Mouse (Mus musculus) G1E (cell line): ENCODE data around the gene Krt28. TPM values are rescaled to one million over a fixed set of nuclear protein-coding genes. Genes with fewer than 3 reads are reported as not detected.

Experiments used
- ATAC-seq: 2 replicates; pipeline ENCODE4 v1.8.0; 2016; ENCODE audit warnings: mild to moderate bottlenecking; ENCODE audit not compliant: insufficient number of reproducible peaks, poor library complexity, low FRiP score, severe bottlenecking; ENCODE audit errors: extremely low read depth
- DNase-seq: peaks from one replicate; pipeline ENCODE4 v3.0.0; 2012; ENCODE audit warnings: low spot score
- H3K27me3 ChIP-seq: 2 replicates; pipeline ENCODE4 v1.6.1; 2012; ENCODE audit warnings: mild to moderate bottlenecking, low read length, inconsistent platforms; ENCODE audit not compliant: insufficient read depth
- H3K36me3 ChIP-seq: replicated peaks from 2 replicates; pipeline ENCODE3; 2012; ENCODE audit warnings: mild to moderate bottlenecking, inconsistent platforms
- H3K4me1 ChIP-seq: 2 replicates; pipeline ENCODE4 v1.6.1; 2012; ENCODE audit warnings: low read depth, low read length, inconsistent platforms, mixed read lengths; ENCODE audit not compliant: insufficient read depth
- H3K4me3 ChIP-seq: 2 replicates; pipeline ENCODE4 v1.5.1; 2012; ENCODE audit warnings: low read depth, mild to moderate bottlenecking, inconsistent platforms, low read length, moderate library complexity, mixed read lengths
- H3K9me3 ChIP-seq: replicated peaks from 2 replicates; pipeline ENCODE4 v1.6.1; 2012; ENCODE audit warnings: inconsistent platforms
- CTCF ChIP-seq: IDR thresholded peaks from 2 replicates; pipeline ENCODE4 v1.5.1; 2012; ENCODE audit warnings: low read depth, low read length, inconsistent platforms, mixed read lengths
- GATA1 ChIP-seq: IDR thresholded peaks from 2 replicates; pipeline ENCODE4 v1.6.1; 2012; ENCODE audit warnings: borderline replicate concordance, low read length, inconsistent platforms, mixed read lengths
- GATA2 ChIP-seq: IDR thresholded peaks from 2 replicates; pipeline ENCODE4 v1.6.1; 2012; ENCODE audit warnings: low read depth, low read length, inconsistent platforms, borderline replicate concordance
- POLR2AphosphoS5 ChIP-seq: IDR thresholded peaks from 2 replicates; pipeline ENCODE4 v1.6.1; 2012; ENCODE audit warnings: low read depth, low read length, inconsistent platforms; ENCODE audit not compliant: insufficient replicate concordance
- TAL1 ChIP-seq: conservative IDR thresholded peaks from 2 replicates; pipeline ENCODE4 v1.6.1; 2012; ENCODE audit warnings: low read depth, low read length, inconsistent platforms, mixed read lengths
- polyA plus RNA-seq: library from polyadenylated mRNA; stranded (reverse); fragments of >175 nt; gene quantifications from 2 replicates; pipeline ENCODE4 v1.2.3, GENCODE M21; 2012
- total RNA-seq, 2 experiments: library from RNA; stranded (forward) in 1 of 2; stranded (reverse) in 1 of 2; fragments of 200-1000 nt in 1 of 2; fragments of >200 nt in 1 of 2; fragmentation: Nextera tagmentation in 1 of 2; gene quantifications; 2 replicates each; pipeline ENCODE4 v1.2.3; 2014 to 2017

The Krt28 gene
- total and polyA plus RNA-seq, 3 experiments, result 0.11 TPM; not detected in 2

GRCm38 (mm10) chr11:99385813-99386721, 11.4 kb upstream of the Krt28 start:
- DNase-seq (peak; percentile 72), ATAC-seq (peak; percentile 80)
- peak overlapping the region; percentile 74 for H3K4me3 ChIP-seq
- TF ChIP-seq GATA2 (no peak), CTCF (no peak), POLR2AphosphoS5 (no peak), GATA1 (no peak), TAL1 (no peak)
- peaks cover 24% of the 10 kb centered on the region for H3K4me1 ChIP-seq
- H3K36me3 ChIP-seq, result peaks cover 19% of the 10 kb centered on the region
- no peaks in the 10 kb centered on the region for H3K9me3 ChIP-seq
- no peaks in the 10 kb centered on the region for H3K27me3 ChIP-seq

GRCm38 (mm10) chr11:99379568-99379967, 4.9 kb upstream of the Krt28 start:
- peaks cover 5% of the 10 kb centered on the region for H3K4me1 ChIP-seq
- no peak overlapping the region for H3K4me3 ChIP-seq
- DNase-seq, result peak; percentile 34
- H3K27me3 ChIP-seq, result peaks cover 1% of the 10 kb centered on the region; the same call in 1 of the 2 replicates
- H3K36me3 ChIP-seq, result no peaks in the 10 kb centered on the region
- ATAC-seq, result peak; percentile 68
- no peaks in the 10 kb centered on the region for H3K9me3 ChIP-seq
- TF ChIP-seq CTCF (peak; percentile 84), TAL1 (no peak), GATA2 (no peak)

GRCm38 (mm10) chr11:99369853-99370451, 4.8 kb downstream of the Krt28 start:
- no peak overlapping the region for H3K4me3 ChIP-seq
- no peak for ATAC-seq
- no peak for DNase-seq
- TF ChIP-seq GATA1 (no peak), CTCF (no peak), POLR2AphosphoS5 (no peak), TAL1 (no peak), GATA2 (no peak)
- no peaks in the 10 kb centered on the region for H3K4me1 ChIP-seq
- H3K27me3 ChIP-seq, result peaks cover 10% of the 10 kb centered on the region; the same call in 1 of the 2 replicates
- no peaks in the 10 kb centered on the region for H3K9me3 ChIP-seq
- no peaks in the 10 kb centered on the region for H3K36me3 ChIP-seq

GRCm38 (mm10) chr11:99369229-99369628, 5.5 kb downstream of the Krt28 start:
- H3K4me3 ChIP-seq, result no peak overlapping the region
- H3K9me3 ChIP-seq, result no peaks in the 10 kb centered on the region
- no peaks in the 10 kb centered on the region for H3K36me3 ChIP-seq
- TF ChIP-seq CTCF (no peak), POLR2AphosphoS5 (no peak), GATA1 (no peak), TAL1 (no peak), GATA2 (no peak)
- no peak for DNase-seq
- no peaks in the 10 kb centered on the region for H3K4me1 ChIP-seq
- no peak; the same call in 1 of the 2 replicates for ATAC-seq
- H3K27me3 ChIP-seq, result peaks cover 8% of the 10 kb centered on the region; the same call in 1 of the 2 replicates

GRCm38 (mm10) chr11:99366791-99367190, 7.9 kb downstream of the Krt28 start:
- Histone ChIP-seq H3K4me3 (no peak overlapping the region), H3K4me1 (no peaks in the 10 kb centered on the region), H3K9me3 (no peaks in the 10 kb centered on the region), H3K36me3 (no peaks in the 10 kb centered on the region), H3K27me3 (peaks cover 8% of the 10 kb centered on the region; the same call in 1 of the 2 replicates)
- TF ChIP-seq GATA1 (no peak), CTCF (no peak), TAL1 (no peak), GATA2 (no peak), POLR2AphosphoS5 (no peak)
- ATAC-seq (0 out of 2 replicates have a peak, but pooled peaks have one; percentile 22), DNase-seq (no peak)

- no peak overlapping the region for H3K4me3 ChIP-seq
These were observed 10.3 kb downstream of the Krt28 start for GRCm38 (mm10) chr11:99364412-99364811.

More at GRCm38 (mm10) chr11:99364412-99364811, 10.3 kb downstream of the Krt28 start:
- Histone ChIP-seq H3K4me1 (no peaks in the 10 kb centered on the region), H3K36me3 (no peaks in the 10 kb centered on the region), H3K9me3 (no peaks in the 10 kb centered on the region), H3K27me3 (0 out of 2 replicates have a peak, but pooled peaks cover 4% of the 10 kb centered on the region)
- ATAC-seq, result no peak
- TF ChIP-seq POLR2AphosphoS5 (no peak), CTCF (peak; percentile 18; the same call in 1 of the 2 replicates)
- DNase-seq, result peak; percentile 13
